Mouse (Mus musculus) Patski (cell line): ENCODE measurements around the gene Car14. TPM values are rescaled to one million over a fixed set of nuclear protein-coding genes. Genes with fewer than 3 reads are reported as not detected.
A peak's percentile ranks its signal among the peaks of the same experiment; 100 is the strongest.
"Not testable (repeated sequence)": the region's sequence is repeated elsewhere in the genome, so short reads cannot be mapped to it uniquely, and the experiment has no call there.

Source experiments
- ATAC-seq: fragments of 100-300 bp; one replicate; pipeline ENCODE4 v1.8.0; 2021
- CTCF ChIA-PET: fragments of 350-600 bp; sonication (Branson Sonifier 250); formaldehyde crosslinking; loops from one replicate; lab custom pipeline; 2022; ENCODE audit warnings: inconsistent platforms; lab: Charles Lee
- POLR2A ChIA-PET: fragments of 350-600 bp; sonication (Branson Sonifier 250); formaldehyde crosslinking; loops from one replicate; lab custom pipeline; 2022; ENCODE audit warnings: antibody characterized with exemption, inconsistent platforms; lab: Charles Lee
- DNase-seq: peaks from one replicate; pipeline ENCODE4 v3.0.0-alpha.2; 2011; ENCODE audit warnings: low read depth, low spot score
- H3K27me3 ChIP-seq: fragments of 371-371 bp; one replicate; pipeline ENCODE4 v1.5.1; 2021
- CTCF ChIP-seq: fragments of 100-300 bp; IDR thresholded peaks from one replicate; pipeline ENCODE4 v1.5.1; 2021
- in situ Hi-C: fragments of 300-500 bp; cut with MboI; formaldehyde crosslinking; loops from 3 replicates; pipeline ENCODE4 v1.11.1; 2018; ENCODE audit warnings: low pct_unique_long_range_greater_than_20kb, mixed read lengths
- polyA plus RNA-seq: library from polyadenylated mRNA; unstranded; gene quantifications from one replicate; pipeline ENCODE4 v1.2.3, GENCODE M21; 2021

Gene Car14
- polyA plus RNA-seq, 1 experiment from 2014 or later: 1.2 TPM

DNA sequence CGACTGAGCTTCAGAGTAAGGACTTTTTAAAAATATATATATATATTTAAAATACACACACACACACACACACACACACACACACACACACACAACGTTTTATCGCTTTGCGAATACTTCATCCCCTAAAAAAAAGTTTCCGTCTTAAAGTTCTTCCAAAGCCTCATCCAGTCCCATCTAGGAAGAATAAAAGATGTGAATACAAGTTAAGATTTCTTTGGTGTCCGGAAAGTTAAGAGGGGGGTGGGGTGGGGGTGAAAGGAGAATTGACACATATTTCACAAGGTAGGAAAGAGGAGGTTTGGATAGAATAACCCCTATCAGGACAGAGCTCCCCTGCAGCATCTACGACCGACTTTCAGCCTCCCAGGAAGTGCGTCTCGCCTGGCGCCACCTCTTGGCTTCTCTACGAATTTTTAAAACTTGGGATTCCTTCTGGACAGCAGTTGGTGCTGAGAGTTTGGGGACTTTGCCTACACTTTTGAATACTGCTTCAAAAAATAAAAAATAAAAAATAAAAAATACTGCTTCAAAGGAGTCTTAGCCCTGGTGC lies 1.5 kb upstream of the Car14 start:
- POLR2A ChIA-PET: interaction anchor here (0.6 to 3.8 kb wide), 9 partner anchors 10 to 41 kb away, joined by 3 to 16 read pairs (median 5); partner anchors contain the start of genes Aph1a and Ciart
- CTCF ChIA-PET: interaction anchor here (0.6 to 6.0 kb wide), 24 partner anchors 8 to 403 kb away, joined by 3 to 46 read pairs (median 6); partner anchors contain the start of genes Aph1a, Ciart and Mrps21
- H3K27me3 ChIP-seq: no peaks in the 10 kb centered on the region
- in situ Hi-C loops: no loop called here
- ATAC-seq (peak; percentile 24), DNase-seq (no peak)
- no peak for TF ChIP-seq CTCF

DNA sequence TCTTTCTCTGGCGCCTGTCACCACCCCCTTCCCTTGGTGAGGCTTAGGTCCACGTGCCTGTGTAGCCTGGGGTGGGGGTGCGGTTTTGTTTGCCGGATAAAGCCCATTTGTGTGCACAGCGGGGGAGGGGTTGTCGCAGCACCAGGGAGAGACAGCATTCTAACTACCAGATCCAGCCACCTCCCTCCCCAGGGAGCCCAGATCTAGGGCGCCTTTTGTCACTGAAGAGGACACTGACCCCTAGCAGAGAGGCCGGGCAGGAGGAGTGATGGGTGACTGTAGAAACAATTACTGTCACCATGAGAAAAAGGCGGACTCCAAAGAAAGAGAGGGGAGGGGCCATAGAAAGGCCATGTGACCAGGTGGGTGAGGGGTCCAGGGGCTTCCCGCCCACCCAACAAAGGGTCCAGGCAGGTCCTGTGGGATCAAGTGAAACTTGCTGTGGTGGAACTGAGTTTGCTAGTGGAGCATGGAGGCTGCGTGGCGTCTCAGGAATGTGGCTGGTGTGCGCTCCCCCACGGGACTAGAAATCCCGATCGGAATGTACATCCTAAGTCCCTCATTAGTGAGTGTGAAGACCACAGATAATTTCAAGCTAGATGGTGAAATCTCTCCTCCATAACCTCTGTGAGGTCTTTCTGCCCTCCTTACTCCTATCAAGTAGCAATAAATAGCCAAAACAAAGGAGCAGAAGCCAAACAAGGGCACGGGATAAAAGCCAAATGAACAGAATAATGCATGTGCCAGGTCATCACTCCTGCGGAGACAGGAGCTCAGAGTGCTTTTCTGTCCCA lies 852 bp upstream of the Car14 start:
- in situ Hi-C loops: no loop called here
- no peak for TF ChIP-seq CTCF
- DNase-seq (peak; percentile 71), ATAC-seq (peak; percentile 45)
- CTCF ChIA-PET: interaction anchor here (1.0 to 6.0 kb wide), 20 partner anchors 7 to 61 kb away, joined by 3 to 46 read pairs (median 8); partner anchors contain the start of genes Aph1a, Ciart and Mrps21
- POLR2A ChIA-PET: interaction anchor here (0.6 to 3.8 kb wide), 9 partner anchors 9 to 41 kb away, joined by 3 to 16 read pairs (median 5); partner anchors contain the start of genes Aph1a and Ciart
- no peaks in the 10 kb centered on the region for H3K27me3 ChIP-seq

- DNase-seq (no peak), ATAC-seq (no peak)
- in situ Hi-C loops: no loop called here
- ChIA-PET CTCF (interaction anchor here (1.4 to 6.0 kb wide), 2 partner anchors 12 to 21 kb away, joined by 5 to 46 read pairs; partner anchors contain the start of gene Ciart), POLR2A (interaction anchor here (1.0 to 3.8 kb wide), 2 partner anchors 10 to 22 kb away, joined by 3 to 16 read pairs; partner anchors contain the start of genes Aph1a and Ciart)
- no peaks in the 10 kb centered on the region for H3K27me3 ChIP-seq
- no peak for TF ChIP-seq CTCF
Measured at GRCm38 (mm10) chr3:95903753-95904502, 563 bp downstream of the Car14 start.

DNA sequence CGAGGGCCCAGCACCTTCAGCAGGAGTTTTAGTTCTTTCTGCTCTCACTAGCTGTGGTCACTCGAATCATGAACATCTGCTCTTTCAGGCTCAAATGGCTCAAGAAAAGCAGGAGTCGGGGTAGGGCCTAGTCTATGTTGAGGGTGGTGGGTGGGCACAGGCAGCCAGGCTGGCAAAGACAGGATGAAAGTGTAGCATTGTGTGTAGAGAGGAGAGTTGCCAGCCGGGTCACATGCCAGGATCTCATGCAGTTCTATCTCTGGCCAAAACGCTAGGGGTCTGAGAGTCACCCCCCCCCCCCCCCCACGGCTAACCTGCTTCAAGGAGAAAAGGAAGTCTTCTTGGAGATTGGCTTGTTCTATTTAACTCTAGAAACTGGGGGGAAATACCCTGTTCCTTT lies 1.8 kb downstream of the Car14 start:
- in situ Hi-C loops: no loop called here
- no peak for ATAC-seq
- TF ChIP-seq CTCF: no peak
- POLR2A ChIA-PET: interaction anchor here (0.7 kb wide), 1 partner anchor 48 kb away, joined by 7 read pairs; no protein-coding TSS in a partner anchor
- no peak for DNase-seq
- CTCF ChIA-PET: interaction anchor here (1.4 to 6.0 kb wide), 2 partner anchors 14 to 20 kb away, joined by 5 to 46 read pairs; partner anchors contain the start of gene Ciart
- H3K27me3 ChIP-seq: no peaks in the 10 kb centered on the region

DNA sequence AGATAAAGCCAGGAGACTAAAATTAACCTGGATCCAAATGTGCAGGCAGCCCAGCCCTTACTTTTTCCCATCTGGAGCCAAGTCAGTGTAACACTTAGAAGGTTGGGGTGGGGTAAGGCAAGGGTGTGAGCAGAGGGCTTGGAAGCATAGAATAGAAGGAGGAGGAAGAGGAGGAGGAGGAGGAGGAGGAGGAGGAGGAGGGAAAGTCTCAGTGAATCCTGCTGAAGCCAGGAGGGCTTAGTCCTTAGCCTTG lies 2.2 kb downstream of the Car14 start:
- TF ChIP-seq CTCF: no peak
- DNase-seq (no peak), ATAC-seq (no peak)
- POLR2A ChIA-PET: no interaction called here
- H3K27me3 ChIP-seq: no peaks in the 10 kb centered on the region
- CTCF ChIA-PET: no interaction called here
- in situ Hi-C loops: no loop called here

DNA sequence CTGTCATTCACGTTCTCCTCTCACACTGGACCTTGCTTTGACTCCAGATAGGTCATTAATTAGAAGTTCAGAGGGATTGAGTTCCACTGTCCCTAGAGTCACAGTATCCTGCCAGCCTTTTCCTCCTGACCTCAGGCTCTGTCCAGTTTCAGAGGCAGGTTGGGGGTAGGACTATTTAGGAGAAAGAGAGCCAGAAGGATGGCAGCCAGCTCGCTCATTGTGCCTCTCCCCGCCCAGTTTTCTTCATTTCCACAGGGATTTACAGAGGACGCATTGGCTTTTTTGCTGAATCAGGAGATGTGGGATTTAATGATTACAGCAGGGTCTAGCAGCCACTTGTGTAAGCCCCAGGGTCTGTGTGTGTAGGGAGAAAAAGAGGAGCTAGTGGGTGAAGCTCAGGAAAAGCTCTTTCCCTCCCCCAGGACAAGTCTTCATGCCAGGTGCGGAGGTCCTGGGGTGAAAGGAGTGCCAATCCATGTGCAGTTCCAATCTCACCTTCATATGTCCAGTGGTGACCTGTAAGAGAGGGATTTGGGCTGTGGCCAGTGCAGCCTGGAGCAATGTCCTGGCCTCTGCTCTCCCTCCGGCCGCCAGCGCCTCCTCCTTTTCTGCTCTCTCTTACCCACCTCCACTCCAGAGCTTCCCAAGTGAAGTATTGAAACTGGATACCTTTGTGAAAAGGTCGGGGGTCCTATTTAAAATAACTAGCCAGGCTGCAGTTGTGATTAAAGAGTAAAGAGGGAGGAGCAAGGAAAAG lies 2.7 kb downstream of the Car14 start:
- POLR2A ChIA-PET: interaction anchor here (2.3 kb wide), 1 partner anchor 19 kb away, joined by 4 read pairs; the partner anchor contains the start of gene Ciart
- in situ Hi-C loops: no loop called here
- TF ChIP-seq CTCF: no peak
- CTCF ChIA-PET: interaction anchor here (0.9 to 1.2 kb wide), 3 partner anchors 9 to 33 kb away, joined by 3 to 4 read pairs (median 4); no protein-coding TSS in a partner anchor
- DNase-seq (no peak), ATAC-seq (no peak)
- no peaks in the 10 kb centered on the region for H3K27me3 ChIP-seq

DNA sequence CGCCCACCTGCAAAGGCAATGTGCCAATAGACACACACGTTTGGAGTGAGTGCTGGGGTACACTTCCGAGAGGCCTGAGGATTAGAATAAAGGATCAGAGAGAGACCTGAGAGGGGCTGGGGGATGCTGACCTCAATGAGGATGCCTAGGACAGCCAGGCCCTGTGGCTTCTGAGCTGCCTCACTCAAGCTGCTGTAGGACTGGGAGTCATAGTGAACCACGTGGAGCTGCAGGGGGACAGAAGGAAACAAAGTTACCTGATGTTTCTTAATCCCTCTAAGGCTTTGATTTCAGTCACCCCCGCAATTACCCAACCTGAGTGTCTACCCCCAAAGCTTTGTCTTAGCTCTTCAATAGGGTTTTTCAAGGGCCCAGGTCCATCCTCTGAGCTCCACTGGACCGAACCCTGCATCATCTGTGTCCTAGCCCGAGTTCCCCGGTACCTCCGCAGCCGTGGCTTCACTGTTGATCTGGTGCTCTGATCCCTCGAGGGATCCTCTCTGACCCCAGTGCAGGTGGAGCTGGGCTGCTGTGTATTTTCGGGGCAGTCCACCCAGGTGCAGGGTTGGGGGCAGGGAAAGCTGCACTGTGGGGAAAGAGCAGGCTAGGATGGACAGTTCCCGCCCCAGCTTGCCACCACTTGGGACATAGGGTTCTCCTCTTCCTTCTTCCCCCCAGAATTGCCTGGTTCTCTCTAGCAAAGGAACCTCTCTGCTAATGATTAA lies 4.5 kb downstream of the Car14 start:
- no peak for ATAC-seq
- ChIA-PET CTCF (interaction anchor here (1.0 to 1.4 kb wide), 4 partner anchors 12 to 362 kb away, joined by 3 to 5 read pairs (median 4); partner anchors contain the start of gene Ciart), POLR2A (interaction anchor here (0.6 to 2.3 kb wide), 3 partner anchors 17 to 158 kb away, joined by 3 to 4 read pairs (median 4); partner anchors contain the start of genes Ciart and Vps45)
- DNase-seq: no peak
- in situ Hi-C loops: no loop called here
- H3K27me3 ChIP-seq: no peaks in the 10 kb centered on the region
- TF ChIP-seq CTCF: no peak

- POLR2A ChIA-PET: interaction anchor here (0.7 kb wide), 1 partner anchor 10 kb away, joined by 3 read pairs; no protein-coding TSS in a partner anchor
- DNase-seq, H3K27me3 ChIP-seq, CTCF ChIA-PET, in situ Hi-C loops, ATAC-seq: not testable (repeated sequence)
Measured at GRCm38 (mm10) chr3:95895501-95895900, 9.0 kb downstream of the Car14 start.
